Mouse (Mus musculus): ENCODE measurements around the gene 0610010F05Rik.

DNA sequence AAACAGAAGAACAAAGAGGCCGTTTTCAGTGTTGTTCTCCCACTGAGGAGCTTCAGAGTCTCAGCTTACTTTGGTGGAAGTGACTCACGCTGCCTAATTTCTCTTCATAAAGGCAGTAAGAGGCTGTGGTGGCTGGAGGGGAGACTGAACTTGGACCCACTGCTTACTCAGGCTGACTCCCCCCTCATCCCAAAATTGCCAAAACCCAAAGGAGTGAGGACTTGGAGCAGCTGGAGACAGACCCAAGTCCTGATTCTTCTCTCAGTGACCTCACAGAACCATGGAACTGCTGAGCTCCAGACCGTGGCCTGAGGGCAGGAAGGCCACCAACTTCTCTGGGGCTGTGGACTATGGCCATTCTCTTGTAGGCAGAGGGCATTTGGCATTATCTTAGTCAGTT lies 114.5 kb downstream of the 0610010F05Rik start:
- TF ChIP-seq CTCF (IDR thresholded peaks at IDR 0.05) (no peak), POLR2A (IDR thresholded peaks at IDR 0.05; ENCODE audit: insufficient read depth, low read depth, low read length) (no peak)

Measured in heart, adult 2 months (tissue).